Mouse (Mus musculus): Measurements from ENCODE around the gene Sdsl.
"Not testable (repeated sequence)": the region's sequence is repeated elsewhere in the genome, so short reads cannot be mapped to it uniquely, and the experiment has no call there.

The Sdsl gene

DNA sequence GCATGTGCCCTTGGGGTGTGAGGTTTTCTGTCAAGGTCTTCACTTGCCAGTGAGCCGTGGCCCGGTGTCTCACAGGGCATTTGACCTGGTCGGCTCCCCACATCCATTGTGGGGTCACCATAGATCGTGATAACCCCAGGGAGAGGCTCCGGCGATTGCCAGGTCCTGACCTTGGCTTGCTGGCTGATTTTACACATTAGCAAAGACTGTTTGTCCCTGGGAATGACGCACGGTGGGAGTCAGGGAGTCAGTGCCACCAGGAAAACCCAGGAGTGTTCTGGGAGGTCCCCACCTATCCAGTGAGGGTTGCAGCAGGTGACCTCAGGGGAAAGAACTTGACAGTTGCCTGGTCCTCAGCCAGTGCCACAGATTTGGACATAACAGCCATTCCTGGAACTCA is at the start of gene Sdsl:
Gene Sdsl (minus strand): TSS at position 41 of the 400 bp plus-strand sequence.
- DNase-seq: no peak

DNA sequence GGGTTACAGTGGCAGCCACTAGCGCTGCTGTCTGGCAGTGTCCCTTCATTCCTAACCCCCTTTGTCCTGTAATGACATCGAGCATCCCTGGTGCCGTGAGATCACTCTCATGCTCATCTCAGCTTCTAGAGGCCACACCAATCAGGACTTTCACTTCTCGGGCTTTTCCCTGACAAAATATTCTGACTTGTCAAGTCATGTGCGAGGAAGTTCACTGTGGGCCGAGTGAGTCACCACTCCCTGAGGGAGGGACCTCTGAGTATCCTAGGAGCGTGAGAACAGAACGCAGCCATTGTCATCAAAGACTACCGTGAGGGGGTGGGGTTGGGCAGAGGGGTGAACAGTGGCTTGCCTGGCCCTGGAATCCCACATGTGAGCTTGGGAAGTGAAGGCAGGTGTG is 44.9 kb upstream of the Sdsl start:
- DNase-seq: peak; percentile 99

DNA sequence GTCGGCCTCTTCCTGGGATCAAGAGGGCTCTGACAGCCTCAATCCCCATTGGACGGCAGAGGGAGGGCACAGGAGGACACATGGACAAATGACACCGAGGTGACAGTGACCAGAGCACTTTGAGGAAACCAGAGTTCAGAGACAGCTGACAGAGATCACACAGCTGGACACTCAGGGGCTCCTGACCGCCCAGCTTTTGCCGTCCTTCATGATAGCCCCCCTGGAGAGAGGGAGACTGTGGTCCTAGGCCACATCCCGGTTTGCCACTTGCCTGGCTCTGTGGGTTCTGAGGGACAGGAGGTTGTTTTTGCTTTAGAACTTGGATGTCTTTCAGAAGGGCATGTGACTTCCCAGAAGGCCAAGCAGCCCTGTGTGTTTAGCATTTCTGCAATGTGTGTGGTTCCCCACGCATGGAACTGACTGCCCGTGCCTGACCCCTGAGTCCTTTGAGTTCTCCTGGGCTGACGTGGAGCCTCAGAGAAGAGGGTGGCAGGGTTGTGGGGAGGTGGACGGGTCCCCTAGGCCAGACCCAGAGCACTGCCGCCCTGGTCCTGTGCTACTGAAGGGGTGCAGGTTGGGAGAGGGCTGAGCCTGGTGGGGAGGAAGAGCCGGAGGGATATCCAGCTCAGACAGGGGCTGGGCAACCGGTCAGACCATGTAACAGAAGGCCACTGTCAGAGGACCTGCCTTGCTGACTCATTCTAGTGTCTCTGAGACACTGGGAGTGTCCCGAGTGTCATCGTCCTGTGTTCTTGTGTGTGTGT is 43.8 kb upstream of the Sdsl start:
- peak; percentile 98 for DNase-seq

DNA sequence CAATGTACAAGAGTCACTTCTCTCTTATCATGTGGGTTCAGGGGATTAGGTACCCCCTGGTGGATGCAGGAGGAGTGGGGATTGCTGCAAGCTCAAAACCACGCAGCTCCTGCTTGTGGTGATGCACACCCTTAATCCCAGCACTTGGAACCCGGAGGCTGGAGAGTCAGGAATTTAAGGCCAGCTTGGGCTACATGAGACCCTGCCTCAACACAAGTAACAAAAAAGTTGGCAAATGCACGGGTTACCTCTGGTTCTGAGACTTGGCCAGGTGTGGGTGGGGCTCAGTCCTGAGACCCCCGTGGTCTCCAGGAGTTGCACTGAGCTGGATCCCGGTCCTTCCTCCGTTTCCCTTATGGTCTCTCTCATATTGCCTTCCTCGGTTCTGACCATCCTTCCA is 42.8 kb upstream of the Sdsl start:
- peak; percentile 93 for DNase-seq

DNA sequence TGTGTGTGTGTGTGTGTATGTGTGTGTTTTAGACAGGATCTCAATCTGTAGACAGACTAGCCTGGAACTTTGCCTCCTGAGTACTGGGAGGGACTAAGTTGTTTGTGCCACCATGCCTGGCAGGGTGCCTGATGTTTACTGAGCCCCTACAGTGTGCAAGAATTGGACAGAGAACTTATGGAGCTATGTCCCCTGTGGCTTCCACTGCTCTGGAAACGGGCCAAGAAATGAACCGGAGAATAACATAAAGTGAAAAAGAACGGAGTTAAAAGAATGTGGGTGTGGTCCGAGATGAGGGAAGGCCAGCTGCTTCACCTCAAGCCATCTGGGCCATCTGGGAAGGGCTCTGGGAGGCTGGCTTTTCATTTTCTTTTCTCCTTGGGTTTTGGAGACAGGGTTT is 42.1 kb upstream of the Sdsl start:
- DNase-seq: peak; percentile 96

DNA sequence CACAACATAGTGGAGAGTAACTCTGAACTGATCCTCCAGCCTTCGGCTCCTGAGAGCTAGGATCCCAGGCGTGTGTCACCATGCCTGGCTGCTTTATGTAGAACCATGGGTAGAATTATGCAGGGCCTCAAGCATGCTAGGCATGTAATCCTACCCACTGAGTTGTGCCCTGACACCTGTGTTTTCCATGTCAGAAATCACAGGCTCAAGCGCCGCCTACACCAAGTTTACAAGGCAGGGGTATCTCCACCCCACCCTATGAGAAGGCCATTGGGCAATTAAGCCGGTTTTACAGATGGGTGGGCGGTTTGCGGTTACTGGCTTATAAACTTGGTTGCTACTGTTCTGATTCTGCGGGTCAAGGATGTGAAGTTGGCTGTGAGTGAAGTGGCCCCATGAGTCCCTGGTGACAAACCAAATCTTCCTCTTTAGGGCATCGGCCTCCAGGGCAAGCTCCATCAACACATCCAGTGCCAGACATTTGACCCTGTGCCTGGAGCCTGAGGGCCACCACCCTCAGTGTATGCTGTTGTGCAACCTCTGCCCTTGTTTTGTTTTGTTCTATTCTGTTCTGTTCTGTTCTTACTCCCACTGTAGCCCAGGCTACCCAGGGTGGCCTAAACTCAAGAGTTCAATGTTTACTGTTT is 41.5 kb upstream of the Sdsl start:
- DNase-seq: no peak

DNA sequence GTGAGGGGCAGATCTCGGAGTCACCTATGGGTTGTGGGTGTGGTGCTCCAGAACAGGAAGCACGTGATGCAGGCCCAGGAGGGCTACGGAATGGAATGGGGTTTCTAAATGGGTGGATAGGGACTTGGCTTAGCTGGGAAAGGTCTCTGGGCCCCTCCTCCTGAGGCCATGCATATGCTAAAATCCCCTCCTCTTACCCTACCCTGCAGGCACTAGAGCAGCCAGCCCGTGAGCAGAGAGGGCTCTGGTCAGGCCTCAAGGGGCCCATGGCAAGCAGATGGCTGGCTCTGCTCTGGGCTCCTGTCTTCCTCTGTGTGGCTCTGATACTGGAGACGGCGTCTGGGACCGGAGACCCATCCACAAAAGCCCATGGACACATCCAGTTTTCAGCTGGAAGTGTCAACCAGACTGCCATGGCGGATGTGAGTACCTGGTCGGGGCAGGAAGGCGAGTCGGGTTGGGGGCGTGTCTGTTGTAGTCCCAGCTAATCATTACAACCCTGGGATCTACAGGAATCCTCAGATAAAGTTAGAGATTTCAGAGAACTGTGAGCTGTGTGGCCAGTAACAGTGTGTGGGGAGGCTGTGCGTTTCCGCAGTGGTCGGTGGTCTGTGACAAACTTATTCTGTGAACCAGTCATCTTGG is 40.4 kb upstream of the Sdsl start:
- peak; percentile 95 for DNase-seq

DNA sequence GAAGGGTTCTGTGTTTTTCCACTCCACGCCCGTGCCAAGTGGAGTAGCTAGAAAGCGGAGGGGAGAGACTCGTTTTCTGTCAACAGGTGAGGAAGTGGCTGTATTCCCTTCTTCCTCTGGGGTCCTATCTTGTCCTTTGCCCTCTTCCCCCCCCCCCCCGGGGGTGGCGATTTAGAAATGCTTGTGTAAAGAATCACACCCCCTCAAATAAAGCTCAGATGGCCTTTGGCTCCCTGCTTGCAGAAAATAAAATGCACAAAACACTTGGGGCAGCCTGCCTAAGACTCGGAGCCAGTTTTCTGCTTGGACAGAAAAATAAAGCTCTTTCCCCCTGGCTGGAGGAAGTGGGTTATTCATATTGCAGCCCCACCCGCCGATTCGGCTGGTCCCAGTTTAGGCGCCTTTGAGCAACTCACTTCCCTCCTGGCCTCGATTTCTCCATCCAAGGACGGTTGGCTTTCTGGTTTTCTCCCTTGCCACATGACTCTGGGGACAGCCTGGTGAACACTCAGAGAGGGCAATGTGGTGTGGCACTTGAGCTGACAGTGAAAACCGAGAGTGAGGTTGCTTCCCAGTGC is 39.1 kb upstream of the Sdsl start:
- DNase-seq: peak; percentile 97

DNA sequence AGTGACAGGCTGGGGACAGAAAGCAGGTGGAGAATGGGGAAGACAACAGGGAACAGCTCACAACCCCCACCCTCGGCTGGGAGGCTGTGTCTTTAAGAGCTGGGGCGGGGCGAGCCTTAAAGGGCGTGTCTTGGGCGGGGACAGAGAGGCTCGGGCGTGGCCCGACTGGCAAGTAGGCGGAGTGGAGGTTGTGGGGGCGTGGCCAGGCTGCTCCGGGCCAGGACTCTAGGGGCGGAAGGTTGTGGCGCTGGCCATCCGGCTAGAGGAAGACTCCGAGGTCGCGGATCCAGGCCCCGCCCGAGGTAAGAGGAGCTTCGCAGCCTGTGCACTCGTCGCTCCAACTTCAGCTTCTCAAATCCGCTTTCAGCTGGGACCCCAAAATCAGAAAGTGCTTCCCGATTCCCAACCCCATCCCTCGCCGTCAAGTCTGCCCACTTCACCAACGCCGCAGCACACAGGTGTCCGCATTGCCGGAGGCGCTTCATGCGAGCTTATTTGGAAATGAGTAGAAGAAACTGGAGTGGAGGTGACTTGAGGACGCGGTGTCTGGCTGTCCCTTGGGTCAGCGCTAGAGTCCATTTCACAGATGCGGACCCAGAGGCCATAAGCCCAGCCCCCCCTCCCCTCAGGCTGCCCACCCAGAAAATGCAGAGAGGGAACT is 38.5 kb upstream of the Sdsl start, which contains the start of gene Slc8b1:
Gene Slc8b1 (plus strand): TSS at position 187 of the 661 bp plus-strand sequence.
- peak; percentile 99 for DNase-seq

DNA sequence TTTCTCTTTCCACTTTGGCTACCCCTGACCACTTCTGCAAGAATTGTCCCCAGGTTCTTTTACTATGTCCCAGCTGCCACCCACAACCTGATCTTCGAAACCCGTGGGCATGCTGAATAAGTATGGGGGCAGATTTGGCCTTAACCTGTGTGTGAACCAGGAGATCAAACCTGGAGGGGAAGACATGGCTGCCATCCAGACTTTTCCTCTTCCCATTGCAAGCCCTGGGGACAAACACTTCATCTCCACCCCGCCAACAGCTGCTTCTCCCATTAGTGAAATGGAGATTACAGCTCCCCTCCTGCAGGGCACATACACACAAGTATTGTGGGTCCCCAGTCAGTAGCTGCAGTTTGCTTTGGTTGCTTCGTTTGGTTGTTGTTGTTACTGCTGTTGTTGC is 34.7 kb upstream of the Sdsl start:
- DNase-seq: peak; percentile 95

DNA sequence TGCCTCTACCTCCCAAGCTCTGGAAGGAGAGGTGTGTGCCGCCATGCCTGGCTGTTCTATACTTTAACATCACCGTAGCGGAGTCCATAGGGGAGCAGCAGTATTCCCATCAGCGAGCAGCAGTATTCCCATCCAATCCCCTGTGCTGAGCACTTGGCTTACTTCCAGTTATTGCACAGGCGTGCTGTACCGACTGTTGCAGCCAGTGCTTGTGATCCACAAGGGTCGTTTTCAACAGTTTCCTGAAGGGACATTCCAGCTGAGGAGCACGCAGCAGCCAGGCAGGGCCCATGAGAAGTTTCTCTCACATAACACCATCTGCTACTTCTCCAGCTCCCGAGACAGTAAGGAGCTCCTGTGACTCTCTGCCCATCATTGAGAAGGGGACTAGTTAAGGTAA is 33.9 kb upstream of the Sdsl start:
- peak; percentile 84 for DNase-seq

DNA sequence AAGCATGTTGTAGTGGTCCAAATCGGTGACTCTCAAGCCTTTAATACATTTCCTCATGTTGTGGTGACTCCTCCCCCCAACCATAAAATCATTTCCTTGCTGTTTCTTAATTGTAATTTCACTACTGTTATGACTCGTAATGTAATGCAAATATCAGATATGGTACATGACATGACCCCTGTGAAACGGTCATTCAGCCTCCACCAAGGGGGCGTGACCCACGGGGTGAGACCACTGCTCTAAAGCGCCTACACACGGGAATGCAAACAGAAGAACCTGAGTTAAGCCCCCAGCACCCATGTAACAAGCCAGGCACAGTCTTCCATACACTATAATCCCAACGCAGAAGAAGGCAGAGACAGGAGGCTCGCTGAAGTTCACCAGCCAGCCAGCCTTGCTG is 33.2 kb upstream of the Sdsl start:
- DNase-seq: peak; percentile 92

DNA sequence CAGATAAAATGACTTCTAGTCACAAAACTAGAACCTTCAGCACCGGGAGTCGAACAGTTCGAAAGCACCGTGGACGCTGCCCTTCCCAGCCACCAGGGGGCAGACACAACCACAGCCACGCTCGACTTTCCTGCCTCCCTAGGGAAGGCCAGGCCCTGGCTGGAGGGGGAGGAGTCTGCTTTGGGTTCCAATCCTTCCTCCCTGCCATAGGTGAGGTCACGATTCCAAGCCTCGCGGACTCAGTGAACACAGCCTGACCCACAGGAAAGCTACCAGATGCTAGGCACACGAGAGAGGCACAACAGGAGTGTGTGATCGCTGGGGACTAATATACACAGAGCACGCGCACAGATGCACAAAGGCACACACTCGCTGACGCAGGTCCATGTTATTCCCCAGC is 32.8 kb upstream of the Sdsl start:
- DNase-seq: peak; percentile 98

DNA sequence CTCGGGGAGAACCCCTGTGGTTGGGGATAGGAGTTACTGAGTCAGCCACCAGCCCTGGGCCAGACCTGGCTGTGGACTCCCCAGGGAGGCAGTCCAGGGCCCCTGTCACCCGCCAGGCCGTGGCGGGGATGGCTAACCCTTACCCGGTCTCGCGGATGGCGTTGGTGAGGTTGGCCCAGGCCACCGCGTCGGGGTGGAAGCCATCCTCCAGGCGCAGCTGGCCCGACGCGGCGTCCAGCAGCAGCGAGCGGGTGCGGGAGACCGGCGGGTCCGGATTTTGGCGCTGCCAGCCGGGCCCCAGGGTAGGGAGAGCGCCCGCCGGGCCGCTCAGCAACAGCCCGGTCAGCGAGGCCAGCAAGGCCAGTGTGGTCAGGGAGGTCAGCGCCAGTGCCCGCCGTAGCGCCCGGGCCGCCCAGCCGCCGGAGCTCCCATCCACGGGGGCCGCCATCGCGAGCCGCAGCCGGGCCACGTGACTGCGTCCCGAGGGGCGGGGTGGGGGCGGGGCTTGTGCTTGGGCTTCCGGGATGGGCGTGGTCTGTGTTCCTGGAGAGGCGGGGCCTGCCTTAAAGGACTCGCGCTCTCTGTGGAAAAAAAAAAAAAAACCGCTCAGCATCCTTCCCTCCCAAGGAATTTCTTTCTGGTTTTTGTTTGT is 30.7 kb upstream of the Sdsl start, which contains the start of gene Plbd2:
Gene Plbd2 (minus strand): TSS at position 482 of the 652 bp plus-strand sequence.
- DNase-seq: peak; percentile 98

DNA sequence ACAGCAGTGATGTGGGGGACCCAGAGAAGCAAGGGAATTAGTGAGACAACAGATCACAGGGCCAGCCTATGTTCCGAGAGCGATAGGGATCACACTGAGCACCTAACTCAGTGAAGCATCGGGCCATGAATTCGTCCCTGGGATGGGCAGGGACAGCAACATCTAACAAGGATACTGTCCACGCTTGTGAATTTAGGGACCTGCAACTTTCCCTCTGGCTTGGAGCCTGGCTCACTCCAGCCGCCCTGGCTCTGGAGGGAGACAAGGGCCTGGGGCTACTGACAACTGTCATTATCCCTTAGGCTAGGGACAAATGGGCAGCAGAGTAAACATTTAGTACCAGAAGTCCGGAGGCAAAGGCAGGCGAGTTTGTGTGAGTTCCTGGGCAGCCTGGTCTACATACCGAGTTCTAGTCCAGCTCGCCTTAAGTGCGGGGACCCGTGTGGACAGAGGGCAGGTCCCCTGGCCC is 30.1 kb upstream of the Sdsl start:
- DNase-seq: no peak

DNA sequence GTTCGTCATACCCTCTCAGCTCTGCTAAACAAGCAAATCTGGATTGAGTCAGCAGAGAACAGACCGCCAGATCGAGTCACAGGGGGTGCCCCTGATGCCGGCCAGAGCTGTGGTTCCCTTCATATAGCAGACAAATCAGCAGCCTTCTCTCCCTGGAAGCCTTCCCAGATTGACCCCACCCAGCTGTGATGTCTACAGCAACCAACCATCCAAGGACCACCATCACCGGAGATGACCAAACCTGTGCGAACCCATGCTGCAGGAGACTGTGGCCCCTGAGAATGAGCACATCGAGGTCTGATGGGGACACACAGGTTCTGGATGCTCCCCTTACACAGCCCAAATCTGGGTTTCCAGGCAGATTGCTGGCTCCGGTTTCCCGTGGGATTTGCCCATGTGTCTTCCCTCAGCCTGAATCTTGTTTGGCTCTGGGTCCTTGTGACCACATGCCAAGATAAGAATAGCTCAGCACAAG is 29.6 kb upstream of the Sdsl start:
- peak; percentile 93 for DNase-seq

DNA sequence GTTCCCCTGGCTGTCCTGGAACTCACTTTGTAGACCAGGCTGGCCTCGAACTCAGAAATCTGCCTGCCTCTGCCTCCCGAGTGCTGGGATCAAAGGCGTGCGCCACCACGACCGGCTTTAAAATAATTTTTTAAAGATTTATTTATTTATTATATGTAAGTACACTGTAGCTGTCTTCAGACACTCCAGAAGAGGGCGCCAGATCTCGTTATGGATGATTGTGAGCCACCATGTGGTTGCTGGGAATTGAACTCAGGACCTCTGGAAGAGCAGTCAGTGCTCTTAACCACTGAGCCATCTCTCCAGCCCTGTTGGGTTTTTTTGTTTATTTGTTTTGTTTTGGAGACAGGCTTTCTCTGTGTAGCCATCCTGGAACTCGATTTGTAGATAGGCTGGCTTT is 28.0 kb upstream of the Sdsl start:
- not testable (repeated sequence) for DNase-seq

DNA sequence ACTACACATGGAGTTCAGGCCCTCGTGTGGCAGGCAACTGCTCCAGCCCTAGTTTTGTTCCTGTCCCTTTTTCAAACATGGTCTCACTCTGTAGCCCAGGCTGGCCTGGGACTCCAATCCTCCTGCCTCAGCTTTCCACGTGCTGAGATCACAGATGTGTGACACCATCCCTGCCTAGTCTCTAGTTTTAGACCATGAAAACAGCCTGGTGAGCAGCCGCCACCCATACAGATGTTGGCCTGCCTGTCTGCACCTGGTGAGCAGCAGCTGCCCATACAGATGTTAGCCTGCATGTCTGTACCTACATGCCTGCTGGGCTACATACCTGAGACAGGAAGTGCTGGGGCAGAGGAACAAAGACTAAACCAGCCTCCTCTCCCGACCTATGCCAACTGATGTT is 26.6 kb upstream of the Sdsl start:
- no peak for DNase-seq

DNA sequence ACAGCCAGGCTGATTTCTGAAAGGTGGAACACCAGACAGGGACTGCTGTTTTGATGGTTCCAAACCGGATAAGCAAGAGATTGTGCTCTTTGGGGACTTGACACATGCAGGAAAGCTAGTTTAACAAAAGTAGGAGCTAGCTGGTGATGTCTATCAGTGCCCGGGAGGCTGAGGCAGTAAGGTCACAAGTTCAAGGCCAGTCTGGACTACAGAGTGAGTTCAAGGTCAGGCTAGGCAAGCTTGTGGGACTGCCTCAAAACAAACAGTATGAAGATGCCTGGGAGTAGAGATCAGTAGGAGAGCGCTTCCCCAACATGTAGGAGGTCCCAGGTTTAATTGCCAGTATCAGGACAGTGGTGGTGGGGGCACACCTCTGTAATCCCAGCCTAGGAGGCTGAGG is 24.5 kb upstream of the Sdsl start:
- DNase-seq: no peak

DNA sequence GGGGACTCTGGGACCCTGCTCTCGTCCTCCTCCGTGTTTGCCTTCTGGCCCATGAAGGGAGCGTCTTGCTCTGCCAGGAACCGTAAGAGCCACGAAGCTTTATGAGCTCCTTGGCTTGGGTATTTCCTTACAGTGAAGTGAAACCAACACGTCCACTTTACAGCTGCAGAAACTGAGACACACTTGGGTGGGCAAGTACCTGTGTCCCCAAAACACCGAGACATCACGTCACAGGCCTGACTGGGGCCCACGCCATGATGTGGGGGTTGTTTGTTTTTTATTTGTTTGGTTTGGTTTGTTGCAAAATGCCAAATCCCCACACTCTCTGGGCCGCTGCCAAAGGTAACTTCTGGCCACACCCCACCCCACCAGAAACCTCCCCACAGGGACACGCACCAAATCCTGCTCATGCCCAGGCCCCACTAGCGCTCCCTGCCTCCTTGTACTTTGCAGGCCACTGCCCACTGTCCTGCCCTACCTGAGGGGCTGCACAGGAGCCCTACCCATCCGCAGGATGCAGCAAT is 23.2 kb upstream of the Sdsl start:
- no peak for DNase-seq

DNA sequence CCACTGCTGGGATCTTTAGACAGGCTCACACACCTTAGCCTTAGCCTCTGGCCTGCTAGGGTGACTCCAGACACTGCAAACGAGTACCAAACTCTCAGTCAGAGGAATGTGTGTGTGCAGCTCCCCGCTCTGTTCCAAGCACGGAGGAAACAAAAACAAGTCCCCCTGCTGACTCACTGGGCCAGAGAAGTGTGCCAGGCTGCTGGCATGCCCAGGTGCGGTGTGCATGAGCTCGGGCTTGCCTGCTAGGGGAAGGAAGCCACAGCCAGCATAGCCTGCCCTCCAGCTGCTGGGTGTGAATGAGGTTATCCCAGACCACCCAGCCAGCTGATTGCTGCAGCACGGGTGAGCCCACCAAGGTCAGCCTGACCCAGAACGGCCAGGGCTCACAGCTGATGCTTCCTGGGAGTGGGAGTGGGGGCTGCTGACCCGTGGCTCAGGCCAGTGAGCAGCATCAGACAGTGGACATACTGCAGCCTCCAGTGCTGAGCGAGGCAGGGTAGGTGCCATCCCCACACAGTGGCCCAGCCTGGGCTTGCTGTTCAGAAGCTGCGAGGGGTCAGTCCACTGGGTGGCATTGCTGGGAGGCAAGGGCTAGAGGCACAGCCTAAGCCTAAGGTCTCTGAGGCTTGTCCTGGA is 22.6 kb upstream of the Sdsl start:
- peak; percentile 95 for DNase-seq

Measured in heart, adult 11 months (tissue).